Mouse (Mus musculus) layer of hippocampus, postnatal 10 days (tissue): Measurements from ENCODE around the gene AC141477.1. TPM values are rescaled to one million over a fixed set of nuclear protein-coding genes. Genes with fewer than 3 reads are reported as not detected.
A peak's percentile ranks its signal among the peaks of the same experiment; 100 is the strongest.

ENCODE experiments used
- DNase-seq, 2 experiments: peaks; one replicate each; pipeline ENCODE4 v3.0.0; 2021; ENCODE audit warnings: low spot score in 2 of 2
- long read RNA-seq: library from polyadenylated mRNA; stranded (forward); transcript quantifications from one replicate; pipeline ENCODE4 v2.0.0, GENCODE M21; 2023
- total RNA-seq, 2 experiments: library from RNA; stranded (reverse); gene quantifications; 2 replicates each; pipeline ENCODE4 v1.2.3; 2021

The AC141477.1 gene
- total RNA-seq = not detected
- long read RNA-seq = 0 reads

GRCm38 (mm10) chr10:76440281-76440680 lies at the start of gene AC141477.1:
Gene AC141477.1 (minus strand): TSS chr10:76440444.
- no peak for DNase-seq

DNA sequence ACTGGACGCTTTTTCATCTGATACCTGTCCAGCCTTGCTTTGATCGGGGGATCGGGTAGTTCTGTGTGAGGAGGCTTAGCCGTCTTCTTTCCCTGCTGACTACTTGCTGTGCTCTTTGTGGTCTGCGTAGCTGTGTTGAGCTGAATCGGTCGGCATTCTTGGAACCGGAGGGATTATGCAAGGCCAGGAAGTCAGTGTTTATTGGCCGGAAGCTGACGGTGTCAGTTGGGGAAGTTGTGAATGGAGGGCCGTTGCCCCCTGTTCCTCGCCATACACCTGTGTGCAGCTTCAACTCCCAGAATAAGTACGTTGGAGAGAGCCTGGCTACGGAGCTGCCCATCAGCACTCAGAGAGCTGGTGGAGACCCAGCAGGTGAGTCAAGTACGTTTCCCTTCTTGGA lies 49.0 kb upstream of the AC141477.1 start:
- no peak for DNase-seq

DNA sequence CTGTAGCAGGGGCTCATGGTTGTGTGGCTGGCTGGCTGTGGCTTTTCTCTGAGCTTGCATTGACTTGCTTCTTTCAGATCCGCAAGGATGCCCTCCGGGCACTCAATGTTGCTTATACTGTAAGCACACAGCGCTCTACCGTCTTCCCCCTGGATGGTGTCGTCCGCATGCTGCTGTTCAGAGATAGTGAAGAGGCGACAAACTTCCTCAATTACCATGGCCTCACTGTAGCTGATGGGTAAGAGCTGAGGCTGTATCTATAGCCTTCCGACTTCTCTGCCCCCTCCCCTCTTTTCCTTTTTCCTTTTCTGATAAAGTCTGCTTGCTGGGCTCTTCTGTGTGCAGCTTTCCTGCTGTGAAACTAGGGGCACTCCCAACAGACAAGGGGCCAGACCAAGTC lies 48.0 kb upstream of the AC141477.1 start:
- no peak for DNase-seq

- DNase-seq = no peak
Observed at GRCm38 (mm10) chr10:76486302-76486701, 46.1 kb upstream of the AC141477.1 start.

GRCm38 (mm10) chr10:76481480-76481879 lies 41.2 kb upstream of the AC141477.1 start:
- no peak for DNase-seq

- no peak for DNase-seq
Observed at GRCm38 (mm10) chr10:76480851-76481250, 40.6 kb upstream of the AC141477.1 start.

- DNase-seq = no peak
Observed at GRCm38 (mm10) chr10:76473759-76474158, 33.5 kb upstream of the AC141477.1 start.

- peak; percentile 87 to 90 for DNase-seq
Observed at GRCm38 (mm10) chr10:76468203-76469162, 28.2 kb upstream of the AC141477.1 start, which contains the start of the genes Mcm3ap and Ybey. Gene Mcm3ap (plus strand): TSS chr10:76468927. Gene Ybey (minus strand): TSS chr10:76469114.

DNA sequence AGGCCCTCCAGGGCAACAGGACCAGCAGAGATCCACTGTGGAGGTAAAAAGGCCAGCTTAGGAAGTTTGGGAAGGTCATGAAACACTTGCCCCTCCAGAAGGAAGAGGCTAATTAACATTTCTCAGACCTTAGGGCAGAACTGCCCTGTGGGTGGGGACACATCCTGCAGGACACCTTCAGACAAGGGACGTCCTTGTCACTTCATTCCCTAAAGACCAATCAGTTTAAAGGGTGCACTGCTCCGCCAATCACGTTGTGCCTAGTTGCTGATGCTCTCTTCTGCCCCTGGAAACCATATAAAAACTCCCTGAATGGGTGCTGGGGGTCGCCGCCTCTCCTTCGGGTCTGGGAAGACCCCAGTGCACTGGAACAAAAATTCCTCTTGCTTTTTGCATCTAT lies 22.5 kb upstream of the AC141477.1 start:
- DNase-seq = no peak

DNA sequence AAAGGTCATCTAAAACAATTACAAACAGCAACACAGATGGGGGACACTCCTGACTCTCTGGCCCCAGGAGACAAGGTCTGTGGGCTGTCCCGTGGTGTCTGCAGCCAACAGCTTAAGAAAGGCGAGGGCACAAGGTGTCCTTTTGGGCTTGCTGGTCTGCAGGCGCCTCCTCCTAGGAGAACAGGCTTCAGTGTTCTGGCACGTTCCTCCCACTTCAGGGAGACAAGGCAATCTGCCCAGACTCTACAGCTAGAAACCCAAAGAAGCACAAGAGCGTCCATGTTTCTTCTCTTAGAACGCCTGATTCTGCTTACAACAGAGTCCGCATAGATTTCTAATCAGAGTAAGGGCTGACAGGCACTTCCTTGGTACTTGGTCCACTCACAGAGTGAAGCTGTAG lies 22.1 kb upstream of the AC141477.1 start:
- no peak for DNase-seq

DNA sequence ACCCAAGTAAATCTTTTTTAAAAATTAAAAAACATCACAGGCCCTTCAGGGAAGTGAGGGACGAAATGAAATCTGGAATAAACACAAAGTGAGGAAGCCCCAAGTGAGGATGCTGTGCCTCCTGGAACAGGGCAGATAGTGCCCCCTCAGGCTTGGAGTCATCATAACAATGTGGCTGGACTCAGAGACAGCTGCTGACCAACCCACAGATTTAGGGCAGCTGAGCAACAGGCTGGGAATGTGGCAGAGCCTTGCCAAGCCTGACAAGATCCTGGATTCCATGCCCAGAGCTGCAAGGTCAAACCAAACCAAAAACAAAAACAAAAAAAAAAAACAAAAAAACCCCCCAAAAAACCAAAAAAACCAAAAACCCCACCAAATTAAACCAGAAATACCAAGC lies 21.0 kb upstream of the AC141477.1 start:
- no peak for DNase-seq

DNA sequence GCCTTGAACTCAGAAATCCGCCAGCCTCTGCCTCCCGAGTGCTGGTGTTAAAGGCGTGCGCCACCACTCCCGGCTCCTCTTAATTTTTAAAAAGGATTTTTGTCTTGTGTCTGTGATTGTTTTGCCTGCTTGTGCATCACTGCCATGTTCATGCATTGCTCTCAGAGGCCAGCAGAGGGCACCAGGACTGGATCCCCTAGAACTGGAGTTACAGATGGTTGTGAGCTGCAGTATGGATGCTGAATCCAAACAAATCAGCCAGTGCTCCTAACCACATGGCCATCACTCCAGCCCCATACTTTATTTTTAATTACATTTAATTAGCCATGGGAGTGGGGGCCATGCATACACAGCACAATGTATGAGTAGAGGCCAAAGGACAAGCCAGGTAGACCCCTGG lies 15.0 kb upstream of the AC141477.1 start:
- peak; percentile 60 to 67 for DNase-seq

- no peak for DNase-seq
Observed at GRCm38 (mm10) chr10:76448851-76449250, 8.6 kb upstream of the AC141477.1 start, which contains the start of gene 2610028H24Rik. Gene 2610028H24Rik (plus strand): TSS chr10:76449081.

GRCm38 (mm10) chr10:76447406-76448229 lies 7.4 kb upstream of the AC141477.1 start:
- DNase-seq = no peak

DNA sequence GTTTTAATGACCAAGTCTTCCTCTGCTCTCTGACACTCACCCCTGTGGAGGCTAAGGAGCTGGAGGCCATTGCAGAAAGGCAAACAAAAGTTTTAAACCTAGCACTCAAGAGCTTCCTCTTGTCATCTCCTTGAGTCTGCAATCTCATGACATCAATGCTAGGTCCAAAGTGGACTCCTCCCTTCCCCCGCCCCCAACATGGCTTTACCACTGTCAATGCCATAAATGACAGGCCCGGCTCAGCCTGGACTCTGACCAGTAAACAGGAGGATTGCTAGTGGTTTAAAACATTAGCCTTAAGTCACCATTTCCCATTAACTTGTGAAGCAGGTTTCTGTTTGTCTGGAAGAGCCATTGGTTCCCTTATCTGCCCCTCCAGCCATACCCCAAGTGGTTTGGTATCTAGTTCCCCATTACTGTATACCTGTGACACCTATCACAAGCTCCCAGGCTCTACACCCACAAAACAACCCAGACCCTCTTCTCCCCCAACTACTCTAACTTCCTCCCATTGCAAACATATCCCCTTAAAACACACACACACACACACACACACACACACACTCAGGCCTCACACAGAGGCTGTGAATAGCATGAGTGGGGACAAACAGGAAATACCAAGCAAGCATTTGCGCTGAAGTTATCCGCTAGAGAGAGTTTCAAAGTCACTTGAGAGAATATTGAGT lies 5.9 kb upstream of the AC141477.1 start:
- DNase-seq = no peak

- peak; percentile 97 for DNase-seq
Observed at GRCm38 (mm10) chr10:76442178-76443088, 2.2 kb upstream of the AC141477.1 start, which contains the start of gene Pcnt. Gene Pcnt (minus strand): TSS chr10:76442786.

DNA sequence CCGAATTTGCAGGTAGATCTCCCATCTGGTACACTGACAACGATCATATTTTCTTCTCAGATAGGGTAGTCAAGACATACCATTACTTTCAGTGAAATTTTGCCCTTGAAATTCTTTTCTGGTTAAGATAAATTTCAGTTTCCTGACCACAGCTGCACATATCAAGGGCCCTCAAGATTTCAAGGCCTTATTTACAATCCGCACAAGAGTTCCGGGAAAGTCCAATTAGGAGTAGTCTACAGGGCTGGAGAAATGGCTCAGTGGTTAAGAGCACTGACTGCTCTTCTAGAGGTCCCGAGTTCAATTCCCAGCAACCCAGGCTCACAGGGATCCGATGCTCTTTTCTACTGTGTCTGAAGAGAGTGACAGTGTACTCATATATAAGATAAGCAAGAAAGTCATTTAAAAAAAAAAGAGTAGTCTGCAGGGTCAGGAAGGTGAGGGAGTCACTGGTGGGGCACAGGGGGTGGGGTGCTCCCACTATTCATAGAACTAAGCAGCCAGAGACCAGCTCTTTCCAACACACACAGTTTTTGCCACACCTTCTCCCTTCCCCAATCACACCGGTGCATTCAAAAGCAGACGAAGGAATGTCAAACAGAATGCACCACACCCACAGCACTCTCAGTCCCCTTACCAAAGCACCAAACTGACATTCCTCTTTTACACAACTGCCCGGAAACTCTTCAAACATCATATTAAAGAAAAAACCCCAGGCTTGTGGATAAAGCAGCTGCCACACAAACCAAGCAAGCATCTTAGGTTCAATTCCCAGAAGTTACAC lies 945 bp downstream of the AC141477.1 start:
- no peak for DNase-seq

- DNase-seq = no peak
Observed at GRCm38 (mm10) chr10:76433925-76434324, 6.3 kb downstream of the AC141477.1 start.

GRCm38 (mm10) chr10:76425674-76426073 lies 14.6 kb downstream of the AC141477.1 start:
- no peak for DNase-seq
